ENCODE assay signal across 12 mouse cellular contexts in the genomic region with DNA sequence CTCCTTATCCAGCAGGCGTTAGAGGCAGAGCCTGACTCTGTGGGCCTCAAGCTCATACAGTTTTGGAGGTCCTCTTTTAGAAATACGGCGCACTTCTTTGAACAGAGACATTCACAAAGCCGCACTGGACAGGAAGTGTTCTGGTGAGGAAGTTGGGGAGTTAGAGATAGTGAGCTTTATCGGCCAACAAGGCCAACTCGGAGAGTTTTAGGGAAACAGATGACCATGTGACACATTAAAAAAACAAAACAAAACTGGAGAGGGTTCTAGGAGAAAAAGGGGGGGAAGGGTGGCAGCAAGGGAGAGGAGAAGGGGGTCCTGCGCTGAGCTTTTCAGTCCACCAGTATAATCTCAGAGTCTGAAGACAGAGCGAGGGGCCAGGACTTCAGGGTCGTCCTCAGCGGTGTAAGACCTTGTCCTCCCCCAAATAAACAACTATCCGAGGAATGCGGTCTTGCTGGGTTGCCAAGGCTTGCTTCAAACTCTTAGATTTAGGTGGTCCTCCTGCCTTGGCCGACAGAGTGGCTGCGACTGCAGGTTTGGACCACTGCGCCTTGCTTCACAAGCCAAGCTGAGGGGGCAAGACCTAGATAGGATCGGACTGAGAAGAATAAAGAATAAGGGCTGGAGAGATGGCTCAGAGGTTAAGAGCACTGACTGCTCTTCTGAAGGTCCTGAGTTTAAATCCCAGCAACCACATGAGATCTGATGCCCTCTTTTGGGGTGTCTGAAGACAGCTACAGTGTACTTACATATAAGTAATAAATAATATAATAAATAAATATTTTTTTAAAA. TPM values are rescaled to one million over a fixed set of nuclear protein-coding genes. Genes with fewer than 3 reads are reported as not detected.
DNase-seq lines count a peak whose midpoint lies in the region; ATAC-seq lines count a peak whose summit lies in the region.
"Had no signal": no experiment of that assay in that cellular context is flagged by ENCODE, and none has a peak within 500 bp of the region (broad histone marks: within the 10 kb centered on the region; RNA-seq: fewer than 3 reads in every experiment).

No protein-coding gene starts in this region.

- no peak overlapping the region for H3K4me3 ChIP-seq in forebrain, embryonic 10.5 days
- H3K4me3 ChIP-seq in forebrain, embryonic 14.5 days (ENCODE audit: low read depth, low read length), result no peak overlapping the region
- no peak overlapping the region for H3K4me3 ChIP-seq in lung, embryonic 16.5 days (ENCODE audit: low read length)
- no peak overlapping the region for H3K4me3 ChIP-seq in limb, embryonic 13.5 days
- no peak overlapping the region for H3K4me3 ChIP-seq in stomach, embryonic 16.5 days (replicated peaks; ENCODE audit: low read length)

- no peak overlapping the region for H3K9ac ChIP-seq in forebrain, embryonic 14.5 days (ENCODE audit: low read length)
- H3K9ac ChIP-seq in lung, embryonic 16.5 days (ENCODE audit: low read length), result peak overlapping the region; percentile 13; the same call in 1 of the 2 replicates
- H3K9ac ChIP-seq in limb, embryonic 13.5 days, result no peak overlapping the region
- H3K9ac ChIP-seq in stomach, embryonic 16.5 days (ENCODE audit: low read length), result peak overlapping the region; percentile 21; the same call in 1 of the 2 replicates

- DNase-seq in forebrain, embryonic 10.5 days (ENCODE audit: extremely low spot score, low spot score), result no peak
- DNase-seq in forebrain, embryonic 14.5 days (ENCODE audit: low spot score), result no peak
- DNase-seq in lung, postnatal 14 days, result no peak
- DNase-seq in natural killer cell, adult 2 months (ENCODE audit: low spot score in 2 of 2), result no peak
- DNase-seq: cerebellum, adult 8-10 months; thymus, postnatal 4 days had no signal

- WGBS in forebrain, embryonic 10.5 days, result 73% methylated on average over 16 of the region's 16 CpGs
- WGBS in forebrain, embryonic 14.5 days, result 69% methylated on average over 16 of the region's 16 CpGs
- 32% methylated on average over 16 of the region's 16 CpGs for WGBS in lung, embryonic 16.5 days
- 61% methylated on average over 16 of the region's 16 CpGs for WGBS in limb, embryonic 13.5 days
- 43% methylated on average over 16 of the region's 16 CpGs for WGBS in stomach, embryonic 16.5 days

- H3K4me1 ChIP-seq in forebrain, embryonic 10.5 days, result peaks cover 10% of the 10 kb centered on the region; the same call in 1 of the 2 replicates
- no peaks in the 10 kb centered on the region for H3K4me1 ChIP-seq in forebrain, embryonic 14.5 days (ENCODE audit: control insufficient read depth, insufficient read depth, low read length)
- H3K4me1 ChIP-seq in lung, embryonic 16.5 days (replicated peaks; ENCODE audit: control insufficient read depth, insufficient read depth, low read length), result peaks cover 7% of the 10 kb centered on the region; the same call in 1 of the 2 replicates
- no peaks in the 10 kb centered on the region for H3K4me1 ChIP-seq in limb, embryonic 13.5 days
- H3K4me1 ChIP-seq in stomach, embryonic 16.5 days (ENCODE audit: control insufficient read depth, insufficient read depth, low read length), result peaks cover 5% of the 10 kb centered on the region; the same call in 1 of the 2 replicates

- H3K9me3 ChIP-seq in forebrain, embryonic 10.5 days, result peaks cover 5% of the 10 kb centered on the region; the same call in 1 of the 2 replicates
- 0 out of 2 replicates have a peak, but pooled peaks cover 4% of the 10 kb centered on the region for H3K9me3 ChIP-seq in forebrain, embryonic 14.5 days (replicated peaks; ENCODE audit: control insufficient read depth, low read length)
- peaks cover 4% of the 10 kb centered on the region for H3K9me3 ChIP-seq in lung, embryonic 16.5 days (ENCODE audit: control insufficient read depth, low read length)
- 0 out of 2 replicates have a peak, but pooled peaks cover 5% of the 10 kb centered on the region for H3K9me3 ChIP-seq in limb, embryonic 13.5 days
- no peaks in the 10 kb centered on the region for H3K9me3 ChIP-seq in stomach, embryonic 16.5 days (replicated peaks; ENCODE audit: control insufficient read depth, low read length)

- H3K4me2 ChIP-seq in forebrain, embryonic 14.5 days (ENCODE audit: low read length), result no peak overlapping the region
- H3K4me2 ChIP-seq in lung, embryonic 16.5 days (ENCODE audit: low read depth, low read length), result no peak overlapping the region
- H3K4me2 ChIP-seq in limb, embryonic 13.5 days (replicated peaks), result no peak overlapping the region
- no peak overlapping the region for H3K4me2 ChIP-seq in stomach, embryonic 16.5 days (ENCODE audit: low read depth, low read length)

- no peaks in the 10 kb centered on the region for H3K36me3 ChIP-seq in forebrain, embryonic 10.5 days (replicated peaks)
- no peaks in the 10 kb centered on the region for H3K36me3 ChIP-seq in forebrain, embryonic 14.5 days (ENCODE audit: control insufficient read depth, insufficient read depth, low read length)
- H3K36me3 ChIP-seq in lung, embryonic 16.5 days (ENCODE audit: control insufficient read depth, insufficient read depth, low read length), result no peaks in the 10 kb centered on the region
- no peaks in the 10 kb centered on the region for H3K36me3 ChIP-seq in limb, embryonic 13.5 days
- H3K36me3 ChIP-seq in stomach, embryonic 16.5 days (ENCODE audit: control insufficient read depth, insufficient read depth, low read length), result no peaks in the 10 kb centered on the region

- H3K27ac ChIP-seq in forebrain, embryonic 10.5 days, result peak overlapping the region; percentile 40
- no peak overlapping the region for H3K27ac ChIP-seq in forebrain, embryonic 14.5 days (ENCODE audit: low read depth, low read length)
- peak overlapping the region; percentile 71 for H3K27ac ChIP-seq in lung, embryonic 16.5 days (ENCODE audit: low read length)
- peak overlapping the region; percentile 2; the same call in 1 of the 2 replicates for H3K27ac ChIP-seq in limb, embryonic 13.5 days
- H3K27ac ChIP-seq in stomach, embryonic 16.5 days (ENCODE audit: low read length), result 0 out of 2 replicates have a peak overlapping the region, but pooled peaks have one; percentile 19

- no peak for ATAC-seq in forebrain, embryonic 14.5 days
- 0 out of 2 replicates have a peak, but pooled peaks have one; percentile 24 for ATAC-seq in lung, embryonic 16.5 days (ENCODE audit: low read depth)
- ATAC-seq in limb, embryonic 13.5 days (ENCODE audit: low FRiP score, low read depth), result no peak
- no peak for ATAC-seq in stomach, embryonic 16.5 days (ENCODE audit: insufficient read depth, low FRiP score)
- ATAC-seq in erythroid progenitor cell, adult 5-6 weeks (replicated peaks; ENCODE audit: low FRiP score, poor library complexity, severe bottlenecking), result no peak
- ATAC-seq: activated CD4-positive, CD25-positive, alpha-beta regulatory T cell, adult 4 months; hindbrain, embryonic 16.5 days had no signal

- H3K27me3 ChIP-seq in forebrain, embryonic 10.5 days (ENCODE audit: poor library complexity, severe bottlenecking), result no peaks in the 10 kb centered on the region
- H3K27me3 ChIP-seq in forebrain, embryonic 14.5 days (replicated peaks; ENCODE audit: control insufficient read depth, insufficient read depth, low read length), result no peaks in the 10 kb centered on the region
- no peaks in the 10 kb centered on the region for H3K27me3 ChIP-seq in lung, embryonic 16.5 days (ENCODE audit: control insufficient read depth, insufficient read depth, low read depth, low read length)
- H3K27me3 ChIP-seq in limb, embryonic 13.5 days, result no peaks in the 10 kb centered on the region
- H3K27me3 ChIP-seq in stomach, embryonic 16.5 days (ENCODE audit: control insufficient read depth, insufficient read depth, low read length), result no peaks in the 10 kb centered on the region

RNA-seq across cellular contexts. Expression of gene Wbp2, which starts 7.2 kb away (rescaled TPM):
- polyA plus RNA-seq in forebrain, embryonic 10.5 days (2016; fragmentation: Nextera tagmentation; extraction: Ambion mirVana), result 71.0 and 73.6 TPM in 2 replicates
- polyA plus RNA-seq in forebrain, embryonic 14.5 days (2014; fragmentation: Nextera tagmentation; extraction: Ambion mirVana), result 145 and 166 TPM in 2 replicates
- 95.4 and 98.9 TPM in 2 replicates for polyA plus RNA-seq in lung, embryonic 16.5 days (2015; fragmentation: Nextera tagmentation; extraction: Ambion mirVana)
- 43.1 and 47.9 TPM in 2 replicates for polyA plus RNA-seq in limb, embryonic 13.5 days (2015; fragmentation: Nextera tagmentation; extraction: Ambion mirVana)
- polyA plus RNA-seq in stomach, embryonic 16.5 days (2015; fragmentation: Nextera tagmentation; extraction: Ambion mirVana), result 81.8 and 98.6 TPM in 2 replicates
- 114 and 127 TPM in 2 replicates for total RNA-seq in erythroid progenitor cell, adult 5-6 weeks (2015; ENCODE audit: low replicate concordance)
- total RNA-seq in erythroid progenitor cell, adult 5-6 weeks (2017; ENCODE audit: low replicate concordance), result 43.8 and 56.9 TPM in 2 replicates

RNA-seq across cellular contexts. Expression of gene Unc13d, which starts 16.2 kb away (rescaled TPM):
- polyA plus RNA-seq in forebrain, embryonic 10.5 days (2016; fragmentation: Nextera tagmentation; extraction: Ambion mirVana), result 3.7 and 3.8 TPM in 2 replicates
- polyA plus RNA-seq in forebrain, embryonic 14.5 days (2014; fragmentation: Nextera tagmentation; extraction: Ambion mirVana), result 0.19 and 0.62 TPM in 2 replicates
- 7.2 and 8.9 TPM in 2 replicates for polyA plus RNA-seq in lung, embryonic 16.5 days (2015; fragmentation: Nextera tagmentation; extraction: Ambion mirVana)
- polyA plus RNA-seq in limb, embryonic 13.5 days (2015; fragmentation: Nextera tagmentation; extraction: Ambion mirVana), result 2.1 and 2.4 TPM in 2 replicates
- polyA plus RNA-seq in stomach, embryonic 16.5 days (2015; fragmentation: Nextera tagmentation; extraction: Ambion mirVana), result 8.3 and 9.9 TPM in 2 replicates
- total RNA-seq in erythroid progenitor cell, adult 5-6 weeks (2015; ENCODE audit: low replicate concordance), result 2.5 and 6.5 TPM in 2 replicates
- total RNA-seq in erythroid progenitor cell, adult 5-6 weeks (2017; ENCODE audit: low replicate concordance), result 1.9 and 2.1 TPM in 2 replicates

RNA-seq across cellular contexts. Expression of gene Trim47, which starts 33.0 kb away (rescaled TPM):
- polyA plus RNA-seq in forebrain, embryonic 10.5 days (2016; fragmentation: Nextera tagmentation; extraction: Ambion mirVana), result 2.1 and 2.4 TPM in 2 replicates
- 4.0 and 6.0 TPM in 2 replicates for polyA plus RNA-seq in forebrain, embryonic 14.5 days (2014; fragmentation: Nextera tagmentation; extraction: Ambion mirVana)
- 20.4 and 24.8 TPM in 2 replicates for polyA plus RNA-seq in lung, embryonic 16.5 days (2015; fragmentation: Nextera tagmentation; extraction: Ambion mirVana)
- polyA plus RNA-seq in limb, embryonic 13.5 days (2015; fragmentation: Nextera tagmentation; extraction: Ambion mirVana), result 15.7 and 15.9 TPM in 2 replicates
- 22.7 and 23.1 TPM in 2 replicates for polyA plus RNA-seq in stomach, embryonic 16.5 days (2015; fragmentation: Nextera tagmentation; extraction: Ambion mirVana)
- total RNA-seq in erythroid progenitor cell, adult 5-6 weeks (2015; ENCODE audit: low replicate concordance), result 2.5 TPM in 1 of 2 replicates, not detected in the other
- 0.90 TPM in 1 of 2 replicates, not detected in the other for total RNA-seq in erythroid progenitor cell, adult 5-6 weeks (2017; ENCODE audit: low replicate concordance)
- polyA plus RNA-seq: activated CD4-positive, CD25-positive, alpha-beta regulatory T cell, adult 4 months had no signal

RNA-seq across cellular contexts. Expression of gene Trim65, which starts 37.0 kb away (rescaled TPM):
- polyA plus RNA-seq in forebrain, embryonic 10.5 days (2016; fragmentation: Nextera tagmentation; extraction: Ambion mirVana), result 1.7 TPM in 2 replicates
- 0.97 and 1.1 TPM in 2 replicates for polyA plus RNA-seq in forebrain, embryonic 14.5 days (2014; fragmentation: Nextera tagmentation; extraction: Ambion mirVana)
- polyA plus RNA-seq in lung, embryonic 16.5 days (2015; fragmentation: Nextera tagmentation; extraction: Ambion mirVana), result 5.1 and 6.4 TPM in 2 replicates
- polyA plus RNA-seq in limb, embryonic 13.5 days (2015; fragmentation: Nextera tagmentation; extraction: Ambion mirVana), result 2.3 and 3.2 TPM in 2 replicates
- polyA plus RNA-seq in stomach, embryonic 16.5 days (2015; fragmentation: Nextera tagmentation; extraction: Ambion mirVana), result 6.2 and 8.0 TPM in 2 replicates
- 4.0 and 4.6 TPM in 2 replicates for total RNA-seq in erythroid progenitor cell, adult 5-6 weeks (2015; ENCODE audit: low replicate concordance)
- total RNA-seq in erythroid progenitor cell, adult 5-6 weeks (2017; ENCODE audit: low replicate concordance), result 0.30 and 1.4 TPM in 2 replicates

RNA-seq across cellular contexts. Expression of gene Mrpl38, which starts 44.7 kb away (rescaled TPM):
- 112 and 114 TPM in 2 replicates for polyA plus RNA-seq in forebrain, embryonic 10.5 days (2016; fragmentation: Nextera tagmentation; extraction: Ambion mirVana)
- polyA plus RNA-seq in forebrain, embryonic 14.5 days (2014; fragmentation: Nextera tagmentation; extraction: Ambion mirVana), result 79.6 and 83.4 TPM in 2 replicates
- 79.3 and 80.6 TPM in 2 replicates for polyA plus RNA-seq in lung, embryonic 16.5 days (2015; fragmentation: Nextera tagmentation; extraction: Ambion mirVana)
- 86.0 and 86.3 TPM in 2 replicates for polyA plus RNA-seq in limb, embryonic 13.5 days (2015; fragmentation: Nextera tagmentation; extraction: Ambion mirVana)
- 83.5 and 87.0 TPM in 2 replicates for polyA plus RNA-seq in stomach, embryonic 16.5 days (2015; fragmentation: Nextera tagmentation; extraction: Ambion mirVana)
- total RNA-seq in erythroid progenitor cell, adult 5-6 weeks (2015; ENCODE audit: low replicate concordance), result 9.2 and 16.9 TPM in 2 replicates
- 5.3 and 8.5 TPM in 2 replicates for total RNA-seq in erythroid progenitor cell, adult 5-6 weeks (2017; ENCODE audit: low replicate concordance)

Comparison
In these comparisons a context has a peak if more than half of its experiments do, and no peak if none do; other contexts are left out.
1. H3K9ac ChIP-seq: peak in lung, embryonic 16.5 days (single experiment) and stomach, embryonic 16.5 days (single experiment); none in forebrain, embryonic 14.5 days (single experiment) and limb, embryonic 13.5 days (single experiment).